Mouse (Mus musculus): Measurements from ENCODE around the gene Zfp120. TPM values are rescaled to one million over a fixed set of nuclear protein-coding genes. Genes with fewer than 3 reads are reported as not detected.

Zfp120 gene
- polyA plus RNA-seq, 1 experiment from 2014 or later, result 7.1 TPM

Other genes starting within 250 kb of the Zfp120 start
- gene Gm10770, start 43.0 kb upstream of the Zfp120 start, polyA plus RNA-seq (2015; fragmentation: Nextera tagmentation; extraction: Ambion mirVana), result not detected in 2 replicates
- not detected in 2 replicates for gene Gm14139, start 45.0 kb upstream of the Zfp120 start, polyA plus RNA-seq (2015; fragmentation: Nextera tagmentation; extraction: Ambion mirVana)
- gene Zfp937, start 81.4 kb upstream of the Zfp120 start, polyA plus RNA-seq (2015; fragmentation: Nextera tagmentation; extraction: Ambion mirVana), result 8.5 and 10.4 TPM in 2 replicates
- 7.6 and 7.7 TPM in 2 replicates for gene Gm21994, start 118.9 kb upstream of the Zfp120 start, polyA plus RNA-seq (2015; fragmentation: Nextera tagmentation; extraction: Ambion mirVana)
- not detected in 2 replicates for gene Gm14124, start 120.8 kb upstream of the Zfp120 start, polyA plus RNA-seq (2015; fragmentation: Nextera tagmentation; extraction: Ambion mirVana)
- gene Gm10130, start 187.0 kb upstream of the Zfp120 start, polyA plus RNA-seq (2015; fragmentation: Nextera tagmentation; extraction: Ambion mirVana), result 4.0 and 6.7 TPM in 2 replicates
- gene 3300002I08Rik, start 226.1 kb upstream of the Zfp120 start, polyA plus RNA-seq (2015; fragmentation: Nextera tagmentation; extraction: Ambion mirVana), result 9.8 and 10.2 TPM in 2 replicates

All from embryonic facial prominence, embryonic 13.5 days (tissue).